ENCODE assay signal across 8 mouse cellular contexts in genomic region chr11:79666544-79666943, GRCm38 (mm10).
A peak's percentile ranks its signal among the peaks of the same experiment; 100 is the strongest.
DNase-seq lines count a peak whose midpoint lies in the region; ATAC-seq and TF ChIP-seq lines count a peak whose summit lies in the region.
"Had no signal": no experiment of that assay in that cellular context is flagged by ENCODE, and none has a peak within 500 bp of the region (broad histone marks: within the 10 kb centered on the region; RNA-seq: fewer than 3 reads in every experiment).

No protein-coding gene starts in this region.

- H3K79me2 ChIP-seq in liver, adult 2 months (ENCODE audit: control insufficient read depth, insufficient read depth, low read length), result 0 out of 2 replicates have a peak, but pooled peaks cover 9% of the 10 kb centered on the region

- H3K4me1 ChIP-seq in liver, adult 2 months (ENCODE audit: control insufficient read depth, insufficient read depth, low read length), result peaks cover 10% of the 10 kb centered on the region
- H3K4me1 ChIP-seq in liver, embryonic 11.5 days (replicated peaks; ENCODE audit: control insufficient read depth, insufficient read depth, low read length), result peaks cover 38% of the 10 kb centered on the region
- H3K4me1 ChIP-seq in embryonic facial prominence, embryonic 10.5 days, result peaks cover 78% of the 10 kb centered on the region
- H3K4me1 ChIP-seq in stomach, embryonic 16.5 days (ENCODE audit: control insufficient read depth, insufficient read depth, low read length), result peaks cover 1% of the 10 kb centered on the region

- WGBS in liver, adult 2 months, result 23% methylated on average over 8 of the region's 8 CpGs
- WGBS in liver, embryonic 11.5 days, result 81% methylated on average over 8 of the region's 8 CpGs
- 82% methylated on average over 8 of the region's 8 CpGs for WGBS in embryonic facial prominence, embryonic 10.5 days
- WGBS in stomach, embryonic 16.5 days, result 78% methylated on average over 8 of the region's 8 CpGs

- no peak overlapping the region for H3K9ac ChIP-seq in liver, adult 2 months (ENCODE audit: low read depth, low read length)
- H3K9ac ChIP-seq in liver, embryonic 11.5 days (ENCODE audit: low read depth, low read length), result no peak overlapping the region
- H3K9ac ChIP-seq in stomach, embryonic 16.5 days (ENCODE audit: low read length), result no peak overlapping the region
- H3K9ac ChIP-seq: limb, embryonic 15.5 days had no signal

- H3K36me3 ChIP-seq in liver, adult 2 months (ENCODE audit: control insufficient read depth, insufficient read depth, low read length), result no peaks in the 10 kb centered on the region
- no peaks in the 10 kb centered on the region for H3K36me3 ChIP-seq in liver, embryonic 11.5 days (ENCODE audit: control insufficient read depth, insufficient read depth, low read length)
- peaks cover 9% of the 10 kb centered on the region for H3K36me3 ChIP-seq in embryonic facial prominence, embryonic 10.5 days (replicated peaks)
- no peaks in the 10 kb centered on the region for H3K36me3 ChIP-seq in stomach, embryonic 16.5 days (ENCODE audit: control insufficient read depth, insufficient read depth, low read length)
- H3K36me3 ChIP-seq: limb, embryonic 15.5 days had no signal

- peak; percentile 89 for DNase-seq in liver, adult 2 months (ENCODE audit: extremely low read depth, low read depth, low spot score)
- no peak for DNase-seq in liver, embryonic 11.5 days (ENCODE audit: low spot score)
- DNase-seq in cerebellum, adult 11-12 months, result peak; percentile 85
- no peak for DNase-seq in embryonic facial prominence, embryonic 10.5 days (ENCODE audit: low spot score)
- no peak for DNase-seq in thymus, postnatal 0 days (ENCODE audit: low spot score)

- H3K9me3 ChIP-seq in liver, embryonic 11.5 days (ENCODE audit: control insufficient read depth, low read length), result no peaks in the 10 kb centered on the region
- H3K9me3 ChIP-seq in embryonic facial prominence, embryonic 10.5 days, result no peaks in the 10 kb centered on the region
- H3K9me3 ChIP-seq in stomach, embryonic 16.5 days (replicated peaks; ENCODE audit: control insufficient read depth, low read length), result no peaks in the 10 kb centered on the region
- H3K9me3 ChIP-seq: limb, embryonic 15.5 days had no signal

- H3K4me3 ChIP-seq in liver, adult 2 months (ENCODE audit: insufficient read depth, low read depth, low read length), result no peak overlapping the region
- H3K4me3 ChIP-seq in liver, embryonic 11.5 days (ENCODE audit: low read depth, low read length), result no peak overlapping the region
- H3K4me3 ChIP-seq in embryonic facial prominence, embryonic 10.5 days, result no peak overlapping the region
- H3K4me3 ChIP-seq in stomach, embryonic 16.5 days (replicated peaks; ENCODE audit: low read length), result no peak overlapping the region
- H3K4me3 ChIP-seq: limb, embryonic 15.5 days had no signal

- TF ChIP-seq CTCF in liver, adult 2 months (IDR thresholded peaks at IDR 0.05; ENCODE audit: low read depth, low read length), result no peak

- no peaks in the 10 kb centered on the region for H3K27me3 ChIP-seq in liver, adult 2 months (ENCODE audit: control insufficient read depth, insufficient read depth, low read length)
- peaks cover 17% of the 10 kb centered on the region for H3K27me3 ChIP-seq in liver, embryonic 11.5 days (replicated peaks; ENCODE audit: control insufficient read depth, insufficient read depth, low read length)
- peaks cover 13% of the 10 kb centered on the region for H3K27me3 ChIP-seq in embryonic facial prominence, embryonic 10.5 days (replicated peaks; ENCODE audit: low read depth, poor library complexity, severe bottlenecking)
- 0 out of 2 replicates have a peak, but pooled peaks cover 4% of the 10 kb centered on the region for H3K27me3 ChIP-seq in stomach, embryonic 16.5 days (ENCODE audit: control insufficient read depth, insufficient read depth, low read length)
- H3K27me3 ChIP-seq: limb, embryonic 15.5 days had no signal

- ATAC-seq in liver, embryonic 11.5 days (replicated peaks; ENCODE audit: low FRiP score), result no peak
- peak; percentile 37 for ATAC-seq in stomach, embryonic 16.5 days (ENCODE audit: insufficient read depth, low FRiP score)
- ATAC-seq in monocyte, adult 5-6 weeks (replicated peaks; ENCODE audit: insufficient number of reproducible peaks, low FRiP score, low TSS enrichment, poor library complexity, severe bottlenecking), result no peak

- TF ChIP-seq POLR2A in liver, adult 2 months (IDR thresholded peaks at IDR 0.05; ENCODE audit: extremely low read depth, insufficient read depth, low read length), result no peak

- no peak overlapping the region for H3K4me2 ChIP-seq in liver, embryonic 11.5 days
- H3K4me2 ChIP-seq in stomach, embryonic 16.5 days (ENCODE audit: low read depth, low read length), result no peak overlapping the region
- H3K4me2 ChIP-seq: limb, embryonic 15.5 days had no signal

- H3K27ac ChIP-seq in liver, adult 2 months (replicated peaks; ENCODE audit: insufficient read depth, low read depth, low read length), result no peak overlapping the region
- no peak overlapping the region for H3K27ac ChIP-seq in liver, embryonic 11.5 days (ENCODE audit: low read depth, low read length)
- peak overlapping the region; percentile 57 for H3K27ac ChIP-seq in embryonic facial prominence, embryonic 10.5 days (replicated peaks)
- H3K27ac ChIP-seq in stomach, embryonic 16.5 days (ENCODE audit: low read length), result no peak overlapping the region
- H3K27ac ChIP-seq: limb, embryonic 15.5 days had no signal

Comparison
In these comparisons a context has a peak if more than half of its experiments do, and no peak if none do; other contexts are left out.
1. DNase-seq: peak in liver, adult 2 months (single experiment) and cerebellum, adult 11-12 months (single experiment); none in liver, embryonic 11.5 days (single experiment), embryonic facial prominence, embryonic 10.5 days (single experiment) and thymus, postnatal 0 days (single experiment).